Comparison of ENCODE assay signal across 10 mouse cellular contexts in genomic region chr2:26663551-26663950, GRCm38 (mm10). TPM values are rescaled to one million over a fixed set of nuclear protein-coding genes. Genes with fewer than 3 reads are reported as not detected.
DNase-seq lines count a peak whose midpoint lies in the region; ATAC-seq and TF ChIP-seq lines count a peak whose summit lies in the region.
"Not testable (repeated sequence)": the region's sequence is repeated elsewhere in the genome, so short reads cannot be mapped to it uniquely, and the experiment has no call there.
"Had no signal": no experiment of that assay in that cellular context is flagged by ENCODE, and none has a peak within 500 bp of the region (broad histone marks: within the 10 kb centered on the region; RNA-seq: fewer than 3 reads in every experiment).

No protein-coding gene starts in this region.

- not testable (repeated sequence) for H3K4me3 ChIP-seq in G1E (ENCODE audit: low read depth, low read length); forebrain, embryonic 11.5 days (ENCODE audit: low read depth, low read length); layer of hippocampus, adult 2 months

- not testable (repeated sequence) for H3K36me3 ChIP-seq in G1E (replicated peaks); forebrain, embryonic 11.5 days (ENCODE audit: control insufficient read depth, insufficient read depth, low read length)

- H3K4me2 ChIP-seq in forebrain, embryonic 11.5 days (ENCODE audit: low read depth, low read length, severe bottlenecking), result not testable (repeated sequence)

- WGBS in forebrain, embryonic 11.5 days, result 88% methylated on average over 1 of the region's 1 CpGs

- not testable (repeated sequence) for H3K9ac ChIP-seq in forebrain, embryonic 11.5 days (ENCODE audit: low read length)

- not testable (repeated sequence) for H3K9me3 ChIP-seq in G1E (replicated peaks); forebrain, embryonic 11.5 days (ENCODE audit: control insufficient read depth, low read length)

- H3K27ac ChIP-seq in forebrain, embryonic 11.5 days (ENCODE audit: low read depth, low read length); layer of hippocampus, adult 2 months: not testable (repeated sequence)

- peak; percentile 47 for TF ChIP-seq CTCF in G1E (IDR thresholded peaks at IDR 0.05; ENCODE audit: low read depth, low read length)
- peak; percentile 75 for TF ChIP-seq CTCF in layer of hippocampus, adult 2 months (conservative IDR thresholded peaks at IDR 0.05)

- H3K27me3 ChIP-seq in G1E (ENCODE audit: insufficient read depth, low read length), result peaks cover 10% of the 10 kb centered on the region
- H3K27me3 ChIP-seq in forebrain, embryonic 11.5 days (ENCODE audit: control insufficient read depth, insufficient read depth, low read length), result not testable (repeated sequence)

- not testable (repeated sequence) for H3K4me1 ChIP-seq in G1E (ENCODE audit: insufficient read depth, low read depth, low read length); forebrain, embryonic 11.5 days (replicated peaks; ENCODE audit: control insufficient read depth, insufficient read depth, low read length)

- not testable (repeated sequence) for ATAC-seq in G1E (ENCODE audit: extremely low read depth, insufficient number of reproducible peaks, low FRiP score, poor library complexity, severe bottlenecking); forebrain, embryonic 11.5 days (replicated peaks; ENCODE audit: low FRiP score)

- DNase-seq in G1E (ENCODE audit: low spot score), result not testable (repeated sequence)
- DNase-seq in brain, adult 2 months (ENCODE audit: low read depth, low spot score), result peak; percentile 31
- DNase-seq in forebrain, embryonic 11.5 days (ENCODE audit: low spot score), result peak; percentile 62
- DNase-seq in heart, postnatal 4 days, result peak; percentile 66
- peak in 1 of 2 experiments; percentile 41 for DNase-seq in layer of hippocampus, adult 2 months (ENCODE audit: low spot score in 2 of 2)
- DNase-seq in lung, postnatal 14 days, result peak; percentile 77
- peak; percentile 68 for DNase-seq in retina, postnatal 1 day
- DNase-seq in thymus, postnatal 4 days, result peak; percentile 88

RNA-seq across cellular contexts. Expression of gene Lcn4, which starts 7.5 kb away (rescaled TPM):
- total RNA-seq in G1E (2014; fragmentation: Nextera tagmentation) (not detected in 2 replicates), G1E (2017) (not detected in 2 replicates)
- not detected in 2 replicates for polyA plus RNA-seq in G1E (2012)
- not detected in 2 replicates for polyA plus RNA-seq in forebrain, embryonic 11.5 days (2014; fragmentation: Nextera tagmentation; extraction: Ambion mirVana)
- total RNA-seq in heart, postnatal 4 days (2021), result not detected
- total RNA-seq in layer of hippocampus, adult 2 months (2021), result not detected
- total RNA-seq: layer of hippocampus, postnatal 14 days had no signal
- polyA plus RNA-seq: heart, embryonic 14.5 days had no signal

RNA-seq across cellular contexts. Expression of gene Fam69b, which starts 35.3 kb away (rescaled TPM):
- total RNA-seq in G1E (2014; fragmentation: Nextera tagmentation) (not detected in 2 replicates), G1E (2017) (0.22 TPM in 1 of 2 replicates, not detected in the other)
- polyA plus RNA-seq in G1E (2012), result not detected in 2 replicates
- 49.8 and 63.8 TPM in 2 replicates for polyA plus RNA-seq in forebrain, embryonic 11.5 days (2014; fragmentation: Nextera tagmentation; extraction: Ambion mirVana)
- 1 to 10 TPM; 6.1 to 7.0 TPM for total RNA-seq in heart, postnatal 4 days (2021)
- total RNA-seq in layer of hippocampus, adult 2 months (2021), result 10 to 100 TPM; 70.3 to 72.6 TPM

RNA-seq across cellular contexts. Expression of gene Agpat2, which starts 59.3 kb away (rescaled TPM):
- total RNA-seq in G1E (2014; fragmentation: Nextera tagmentation) (4.7 and 6.9 TPM in 2 replicates), G1E (2017) (4.6 and 7.4 TPM in 2 replicates)
- polyA plus RNA-seq in G1E (2012), result 6.0 and 6.1 TPM in 2 replicates
- polyA plus RNA-seq in forebrain, embryonic 11.5 days (2014; fragmentation: Nextera tagmentation; extraction: Ambion mirVana), result 6.0 and 8.9 TPM in 2 replicates
- total RNA-seq in heart, postnatal 4 days (2021), result 10 to 100 TPM; 23.9 to 25.4 TPM
- 1 to 10 TPM; 1.6 to 2.5 TPM for total RNA-seq in layer of hippocampus, adult 2 months (2021)

Comparison
In these comparisons a context has a peak if more than half of its experiments do, and no peak if none do; other contexts are left out.
1. RNA of gene Fam69b, which starts 35.3 kb away (total RNA-seq): 70.3 to 72.6 TPM in layer of hippocampus, adult 2 months; 6.1 to 7.0 TPM in heart, postnatal 4 days and 0.22 TPM in G1E; every median in the first group is over 4 times any median in the second.